Mouse (Mus musculus): ENCODE data around the gene Klhl2.

The Klhl2 gene

GRCm38 (mm10) chr8:64769586-64769985 is 80.2 kb downstream of the Klhl2 start:
- no peak for DNase-seq (ENCODE audit: extremely low spot score, low spot score)

- DNase-seq (ENCODE audit: extremely low spot score, low spot score): no peak
Observed at GRCm38 (mm10) chr8:64768645-64769044, 81.2 kb downstream of the Klhl2 start.

- no peak for DNase-seq (ENCODE audit: extremely low spot score, low spot score)
Observed at GRCm38 (mm10) chr8:64767047-64767446, 82.8 kb downstream of the Klhl2 start.

GRCm38 (mm10) chr8:64764075-64764474 is 85.7 kb downstream of the Klhl2 start:
- no peak for DNase-seq (ENCODE audit: extremely low spot score, low spot score)

GRCm38 (mm10) chr8:64762751-64763150 is 87.1 kb downstream of the Klhl2 start:
- no peak for DNase-seq (ENCODE audit: extremely low spot score, low spot score)

- DNase-seq (ENCODE audit: extremely low spot score, low spot score): no peak
Observed at GRCm38 (mm10) chr8:64761430-64761829, 88.4 kb downstream of the Klhl2 start.

- DNase-seq (ENCODE audit: extremely low spot score, low spot score): no peak
Observed at GRCm38 (mm10) chr8:64757956-64758355, 91.9 kb downstream of the Klhl2 start.

- DNase-seq (ENCODE audit: extremely low spot score, low spot score): no peak
Observed at GRCm38 (mm10) chr8:64746215-64747058, 103.4 kb downstream of the Klhl2 start.

- DNase-seq (ENCODE audit: extremely low spot score, low spot score): no peak
Observed at GRCm38 (mm10) chr8:64740547-64741211, 109.1 kb downstream of the Klhl2 start.

- no peak for DNase-seq (ENCODE audit: extremely low spot score, low spot score)
Observed at GRCm38 (mm10) chr8:64738916-64739315, 110.9 kb downstream of the Klhl2 start.

- DNase-seq (ENCODE audit: extremely low spot score, low spot score): no peak
Observed at GRCm38 (mm10) chr8:64736767-64737323, 113.0 kb downstream of the Klhl2 start.

GRCm38 (mm10) chr8:64735161-64735560 is 114.7 kb downstream of the Klhl2 start:
- no peak for DNase-seq (ENCODE audit: extremely low spot score, low spot score)

GRCm38 (mm10) chr8:64733271-64733943 is 116.4 kb downstream of the Klhl2 start, which contains the start of gene Msmo1:
Msmo1 (minus strand) TSS chr8:64733792.
- peak; percentile 94 for DNase-seq (ENCODE audit: extremely low spot score, low spot score)

GRCm38 (mm10) chr8:64732596-64732995 is 117.2 kb downstream of the Klhl2 start:
- DNase-seq (ENCODE audit: extremely low spot score, low spot score): no peak

- DNase-seq (ENCODE audit: extremely low spot score, low spot score): no peak
Observed at GRCm38 (mm10) chr8:64728156-64728555, 121.7 kb downstream of the Klhl2 start.

GRCm38 (mm10) chr8:64726190-64726695 is 123.6 kb downstream of the Klhl2 start:
- DNase-seq (ENCODE audit: extremely low spot score, low spot score): no peak

GRCm38 (mm10) chr8:64723206-64723605 is 126.6 kb downstream of the Klhl2 start:
- no peak for DNase-seq (ENCODE audit: extremely low spot score, low spot score)

- DNase-seq (ENCODE audit: extremely low spot score, low spot score): no peak
Observed at GRCm38 (mm10) chr8:64717868-64718267, 131.9 kb downstream of the Klhl2 start.

GRCm38 (mm10) chr8:64712499-64712898 is 137.3 kb downstream of the Klhl2 start:
- no peak for DNase-seq (ENCODE audit: extremely low spot score, low spot score)

- DNase-seq (ENCODE audit: extremely low spot score, low spot score): no peak
Observed at GRCm38 (mm10) chr8:64711544-64711943, 138.3 kb downstream of the Klhl2 start.

- no peak for DNase-seq (ENCODE audit: extremely low spot score, low spot score)
Observed at GRCm38 (mm10) chr8:64707481-64707880, 142.3 kb downstream of the Klhl2 start.

All from neural tube, embryonic 10.5 days (tissue).